Mouse (Mus musculus) ES-Bruce4 (cell line): ENCODE results near the gene Tlr9. TPM values are rescaled to one million over a fixed set of nuclear protein-coding genes. Genes with fewer than 3 reads are reported as not detected.
A peak's percentile ranks its signal among the peaks of the same experiment; 100 is the strongest.

ENCODE experiments used
- H3K27ac ChIP-seq: 2 replicates; pipeline ENCODE4 v1.5.1; 2012; ENCODE audit warnings: low read length, inconsistent platforms; ENCODE audit not compliant: insufficient read depth
- H3K27me3 ChIP-seq: 2 replicates; pipeline ENCODE4 v1.6.1; 2012; ENCODE audit warnings: mild to moderate bottlenecking, low read length, inconsistent platforms; ENCODE audit not compliant: control insufficient read depth, poor library complexity, insufficient read depth, severe bottlenecking
- H3K36me3 ChIP-seq: 2 replicates; pipeline ENCODE4 v1.6.1; 2012; ENCODE audit warnings: inconsistent platforms, mild to moderate bottlenecking, low read length, moderate library complexity; ENCODE audit not compliant: control insufficient read depth, poor library complexity, insufficient read depth, severe bottlenecking
- H3K4me1 ChIP-seq: one replicate; pipeline ENCODE4 v1.8.1; 2011; ENCODE audit warnings: low read length; ENCODE audit not compliant: control insufficient read depth, insufficient read depth
- H3K4me3 ChIP-seq: 2 replicates; pipeline ENCODE4 v1.5.1; 2011; ENCODE audit warnings: low read depth, mild to moderate bottlenecking, low read length
- H3K9ac ChIP-seq: 2 replicates; pipeline ENCODE4 v1.6.1; 2012; ENCODE audit warnings: low read depth, mild to moderate bottlenecking, inconsistent platforms; ENCODE audit not compliant: poor library complexity, severe bottlenecking
- H3K9me3 ChIP-seq: replicated peaks from 2 replicates; pipeline ENCODE4 v1.6.1; 2012; ENCODE audit warnings: mild to moderate bottlenecking, low read length, inconsistent platforms; ENCODE audit not compliant: control insufficient read depth, poor library complexity, insufficient read depth, severe bottlenecking
- CTCF ChIP-seq: IDR thresholded peaks from one replicate; pipeline ENCODE4 v1.8.1; 2011; ENCODE audit warnings: low read depth, low read length
- EP300 ChIP-seq: IDR thresholded peaks from 2 replicates; pipeline ENCODE4 v1.6.1; 2011; ENCODE audit warnings: low read depth, low read length; ENCODE audit not compliant: insufficient read depth
- POLR2A ChIP-seq: IDR thresholded peaks from one replicate; pipeline ENCODE4 v1.8.1; 2011; ENCODE audit warnings: low read length; ENCODE audit not compliant: insufficient read depth
- polyA plus RNA-seq: library from polyadenylated mRNA; stranded (reverse); fragments of >200 nt; gene quantifications from 2 replicates; pipeline ENCODE4 v1.2.4, GENCODE M21; 2011; ENCODE audit warnings: low read depth; ENCODE audit not compliant: missing spikeins, insufficient read depth, insufficient read length

Gene Tlr9
- polyA plus RNA-seq, 1 experiment = not detected

DNA sequence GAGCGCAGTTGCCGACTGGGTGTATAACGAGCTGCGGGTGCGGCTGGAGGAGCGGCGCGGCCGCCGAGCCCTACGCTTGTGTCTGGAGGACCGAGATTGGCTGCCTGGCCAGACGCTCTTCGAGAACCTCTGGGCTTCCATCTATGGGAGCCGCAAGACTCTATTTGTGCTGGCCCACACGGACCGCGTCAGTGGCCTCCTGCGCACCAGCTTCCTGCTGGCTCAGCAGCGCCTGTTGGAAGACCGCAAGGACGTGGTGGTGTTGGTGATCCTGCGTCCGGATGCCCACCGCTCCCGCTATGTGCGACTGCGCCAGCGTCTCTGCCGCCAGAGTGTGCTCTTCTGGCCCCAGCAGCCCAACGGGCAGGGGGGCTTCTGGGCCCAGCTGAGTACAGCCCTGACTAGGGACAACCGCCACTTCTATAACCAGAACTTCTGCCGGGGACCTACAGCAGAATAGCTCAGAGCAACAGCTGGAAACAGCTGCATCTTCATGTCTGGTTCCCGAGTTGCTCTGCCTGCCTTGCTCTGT, 3.8 kb downstream of the Tlr9 start:
- H3K36me3 ChIP-seq = no peaks in the 10 kb centered on the region
- no peaks in the 10 kb centered on the region for H3K9me3 ChIP-seq
- peak overlapping the region; percentile 11; the same call in 1 of the 2 replicates for H3K9ac ChIP-seq
- no peak for TF ChIP-seq POLR2A
- no peak for TF ChIP-seq EP300
- TF ChIP-seq CTCF = peak; percentile 23
- no peaks in the 10 kb centered on the region for H3K4me1 ChIP-seq
- no peaks in the 10 kb centered on the region for H3K27me3 ChIP-seq
- H3K27ac ChIP-seq = no peak overlapping the region
- peak overlapping the region; percentile 64 for H3K4me3 ChIP-seq

DNA sequence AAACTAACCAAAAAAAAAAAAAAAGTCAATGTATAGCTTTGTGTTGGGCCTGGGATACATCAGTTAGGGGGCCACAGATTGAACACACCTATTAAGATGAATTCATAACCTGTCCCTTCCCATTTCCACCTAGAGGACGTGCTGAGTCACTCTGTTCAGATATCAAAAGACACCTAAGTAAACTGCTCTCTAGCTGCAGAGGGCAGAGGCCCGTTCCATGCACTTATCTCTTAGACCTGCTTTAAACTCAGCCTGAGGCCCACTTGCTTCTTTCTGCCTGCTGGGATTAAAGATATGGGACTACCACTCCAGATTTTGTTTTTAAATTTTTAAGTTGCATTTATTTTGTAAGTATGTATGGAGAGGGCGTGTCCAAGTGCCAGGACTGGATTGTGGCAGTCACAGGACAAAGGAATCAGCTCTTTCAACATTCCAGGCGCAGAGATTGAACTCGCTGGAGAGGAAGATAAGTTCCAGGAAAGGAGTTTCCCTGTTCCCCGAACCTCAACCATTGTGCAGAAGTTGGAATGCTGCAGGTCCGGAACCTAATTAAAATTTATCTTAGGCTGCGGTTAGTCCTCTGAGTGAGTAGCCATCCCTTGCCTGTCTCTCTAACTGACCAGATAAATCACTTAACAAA, 5.5 kb downstream of the Tlr9 start:
- Histone ChIP-seq H3K27me3 (no peaks in the 10 kb centered on the region), H3K36me3 (no peaks in the 10 kb centered on the region), H3K9ac (no peak overlapping the region), H3K4me3 (no peak overlapping the region), H3K4me1 (no peaks in the 10 kb centered on the region), H3K27ac (no peak overlapping the region), H3K9me3 (no peaks in the 10 kb centered on the region)
- TF ChIP-seq CTCF = no peak
- TF ChIP-seq POLR2A = no peak
- no peak for TF ChIP-seq EP300

DNA sequence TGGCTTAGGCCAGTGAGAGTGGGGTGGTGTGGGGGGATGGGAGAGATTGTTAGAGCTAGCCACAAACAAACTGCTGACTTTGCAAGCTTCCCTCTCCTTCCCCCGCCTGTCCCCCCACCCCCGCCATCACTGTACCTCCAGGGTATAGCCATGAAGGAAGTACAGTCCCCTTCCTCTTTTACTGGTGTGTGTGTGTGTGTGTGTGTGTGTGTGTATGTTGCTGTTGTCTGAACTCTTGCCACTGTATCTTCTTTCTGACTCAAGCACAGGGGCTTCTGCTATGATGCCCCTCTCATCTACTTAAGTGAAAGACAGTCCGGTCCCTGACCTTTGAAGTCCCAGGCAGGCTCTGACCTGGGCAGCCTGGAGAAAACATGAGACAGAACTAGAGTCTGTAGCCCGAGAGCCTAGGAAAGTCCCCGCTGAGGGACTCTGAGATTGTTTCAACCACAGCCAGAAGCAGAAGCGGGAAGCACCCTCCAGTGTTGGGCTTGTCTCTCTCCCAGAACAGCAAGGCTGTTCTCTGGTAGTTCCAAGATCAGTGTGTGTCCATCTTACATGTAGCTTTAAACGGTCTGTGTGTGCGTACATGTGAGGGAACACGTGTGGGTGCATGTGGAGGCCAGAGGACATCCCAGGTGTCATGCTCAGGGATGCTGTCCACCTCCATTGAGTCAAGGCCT, 7.8 kb downstream of the Tlr9 start:
- no peak overlapping the region for H3K4me3 ChIP-seq
- no peaks in the 10 kb centered on the region for H3K36me3 ChIP-seq
- no peak for TF ChIP-seq EP300
- TF ChIP-seq POLR2A = no peak
- no peak for TF ChIP-seq CTCF
- no peak overlapping the region for H3K27ac ChIP-seq
- H3K27me3 ChIP-seq = no peaks in the 10 kb centered on the region
- no peaks in the 10 kb centered on the region for H3K9me3 ChIP-seq
- no peaks in the 10 kb centered on the region for H3K4me1 ChIP-seq
- no peak overlapping the region for H3K9ac ChIP-seq

DNA sequence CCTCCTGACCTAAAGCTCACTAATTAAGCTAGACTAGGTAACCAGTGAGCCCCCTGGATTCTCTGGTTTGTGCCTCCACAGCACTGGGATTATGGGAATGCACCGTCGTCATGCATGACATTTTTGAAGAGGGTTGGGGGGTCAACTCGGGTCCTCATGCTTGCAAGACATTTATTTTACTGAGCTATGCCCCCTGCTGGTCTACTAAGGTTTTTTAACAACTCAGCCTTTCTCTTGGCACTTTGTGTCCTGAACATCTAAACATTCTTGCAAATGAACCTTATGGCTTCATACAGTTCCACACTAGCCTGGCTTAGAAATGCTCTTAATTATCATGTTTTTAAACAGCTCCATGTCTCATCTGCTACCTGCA, 8.3 kb downstream of the Tlr9 start:
- no peak overlapping the region for H3K9ac ChIP-seq
- no peak overlapping the region for H3K27ac ChIP-seq
- no peaks in the 10 kb centered on the region for H3K4me1 ChIP-seq
- no peaks in the 10 kb centered on the region for H3K36me3 ChIP-seq
- no peaks in the 10 kb centered on the region for H3K27me3 ChIP-seq
- H3K4me3 ChIP-seq = no peak overlapping the region
- no peaks in the 10 kb centered on the region for H3K9me3 ChIP-seq
- TF ChIP-seq CTCF (no peak), POLR2A (no peak), EP300 (no peak)

DNA sequence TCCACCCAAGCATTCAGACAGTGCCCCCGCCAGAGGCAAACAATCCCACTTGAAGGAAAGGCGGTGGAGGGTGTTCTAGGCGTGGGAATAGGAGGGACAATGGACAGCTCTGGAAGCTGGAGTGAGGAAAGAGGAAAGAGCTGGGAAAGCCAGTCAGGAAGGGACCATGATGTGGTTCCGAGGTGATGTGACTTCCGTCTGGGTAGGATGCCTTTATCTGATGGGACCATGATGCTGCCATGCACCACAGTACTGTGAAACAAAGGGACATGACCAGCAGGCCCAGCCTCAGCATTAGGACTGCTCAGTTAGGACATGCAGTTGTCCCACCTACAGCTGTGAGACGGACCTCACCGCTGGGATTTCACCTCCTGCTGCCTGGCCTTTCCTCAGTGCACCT, 8.8 kb downstream of the Tlr9 start:
- no peak overlapping the region for H3K4me3 ChIP-seq
- no peak for TF ChIP-seq CTCF
- TF ChIP-seq POLR2A = no peak
- TF ChIP-seq EP300 = no peak
- H3K27me3 ChIP-seq = no peaks in the 10 kb centered on the region
- H3K9me3 ChIP-seq = no peaks in the 10 kb centered on the region
- no peak overlapping the region for H3K9ac ChIP-seq
- no peaks in the 10 kb centered on the region for H3K36me3 ChIP-seq
- H3K27ac ChIP-seq = no peak overlapping the region
- H3K4me1 ChIP-seq = no peaks in the 10 kb centered on the region

DNA sequence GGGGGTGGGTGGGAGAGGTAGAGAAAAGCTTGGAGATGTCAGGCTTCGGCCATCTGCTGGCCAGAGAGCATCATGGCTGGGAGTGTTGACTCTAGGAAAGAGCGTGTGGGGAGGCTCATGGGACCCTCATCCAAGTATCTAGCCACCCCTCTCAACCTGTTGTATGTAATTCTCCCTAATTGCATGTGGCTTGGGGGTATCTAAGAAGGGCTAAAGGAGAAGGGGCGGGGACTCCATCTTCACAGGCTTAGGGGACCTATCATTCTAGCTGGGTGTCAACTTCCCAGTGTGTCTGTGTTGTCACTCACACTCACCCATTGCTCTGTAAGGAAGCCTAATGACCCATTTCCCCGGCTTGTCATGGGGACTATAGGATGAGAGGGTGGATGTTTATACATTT, 9.4 kb downstream of the Tlr9 start:
- H3K27me3 ChIP-seq = no peaks in the 10 kb centered on the region
- H3K9me3 ChIP-seq = no peaks in the 10 kb centered on the region
- no peaks in the 10 kb centered on the region for H3K36me3 ChIP-seq
- no peak overlapping the region for H3K27ac ChIP-seq
- no peaks in the 10 kb centered on the region for H3K4me1 ChIP-seq
- no peak overlapping the region for H3K9ac ChIP-seq
- no peak for TF ChIP-seq POLR2A
- no peak overlapping the region for H3K4me3 ChIP-seq
